In the genomic region with DNA sequence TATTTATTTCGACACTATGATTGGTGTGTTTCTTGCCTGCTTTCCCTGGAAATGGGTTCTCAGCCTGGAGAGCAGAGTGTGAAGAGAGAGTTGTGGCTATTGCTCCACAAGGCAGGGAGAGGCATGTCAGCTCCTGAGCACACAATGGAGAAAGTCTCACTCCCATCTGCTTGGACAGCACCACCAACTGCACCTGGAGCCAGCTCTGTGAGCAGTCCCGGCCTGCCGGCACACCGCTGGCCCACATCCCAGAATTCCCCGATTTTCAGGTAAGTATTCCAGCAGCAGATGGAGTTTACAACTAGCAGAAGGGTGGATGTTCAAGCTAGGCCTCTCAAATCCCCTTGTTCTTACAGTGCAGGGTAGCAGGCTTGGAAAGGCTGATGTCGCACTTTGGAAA, we compare ENCODE assay signal across 16 mouse cellular contexts. TPM values are rescaled to one million over a fixed set of nuclear protein-coding genes. Genes with fewer than 3 reads are reported as not detected.
DNase-seq lines count a peak whose midpoint lies in the region; ATAC-seq and TF ChIP-seq lines count a peak whose summit lies in the region.
"Had no signal": no experiment of that assay in that cellular context is flagged by ENCODE, and none has a peak within 500 bp of the region (broad histone marks: within the 10 kb centered on the region; RNA-seq: fewer than 3 reads in every experiment).

No protein-coding gene starts in this region.

- no peaks in the 10 kb centered on the region for H3K27me3 ChIP-seq in kidney, embryonic 14.5 days (ENCODE audit: control insufficient read depth, insufficient read depth, low read length)
- no peaks in the 10 kb centered on the region for H3K27me3 ChIP-seq in lung, embryonic 16.5 days (ENCODE audit: control insufficient read depth, insufficient read depth, low read depth, low read length)
- no peaks in the 10 kb centered on the region for H3K27me3 ChIP-seq in stomach, postnatal 0 days (ENCODE audit: control insufficient read depth, insufficient read depth, low read length)
- H3K27me3 ChIP-seq: heart, embryonic 12.5 days; liver, embryonic 13.5 days had no signal

- no peak for TF ChIP-seq CTCF in stomach, postnatal 0 days (IDR thresholded peaks at IDR 0.05; ENCODE audit: low read depth)

- ATAC-seq in kidney, embryonic 14.5 days (ENCODE audit: low FRiP score, low TSS enrichment): no peak
- ATAC-seq in lung, embryonic 16.5 days (ENCODE audit: low read depth): 0 out of 2 replicates have a peak, but pooled peaks have one; percentile 23
- ATAC-seq in stomach, postnatal 0 days (ENCODE audit: low FRiP score, low TSS enrichment): no peak

- H3K9ac ChIP-seq in kidney, embryonic 14.5 days (ENCODE audit: low read depth, low read length): no peak overlapping the region
- H3K9ac ChIP-seq in lung, embryonic 16.5 days (ENCODE audit: low read length): no peak overlapping the region; the same call in 1 of the 2 replicates
- H3K9ac ChIP-seq in stomach, postnatal 0 days (ENCODE audit: low read length): no peak overlapping the region
- H3K9ac ChIP-seq: heart, embryonic 12.5 days; liver, embryonic 13.5 days had no signal

- WGBS in kidney, embryonic 14.5 days: 76% methylated on average over 6 of the region's 6 CpGs
- 71% methylated on average over 6 of the region's 6 CpGs for WGBS in lung, embryonic 16.5 days
- WGBS in stomach, postnatal 0 days: 58% methylated on average over 6 of the region's 6 CpGs

- H3K36me3 ChIP-seq in kidney, embryonic 14.5 days (ENCODE audit: control insufficient read depth, insufficient read depth, low read length): no peaks in the 10 kb centered on the region
- no peaks in the 10 kb centered on the region for H3K36me3 ChIP-seq in lung, embryonic 16.5 days (ENCODE audit: control insufficient read depth, insufficient read depth, low read length)
- no peaks in the 10 kb centered on the region for H3K36me3 ChIP-seq in stomach, postnatal 0 days (ENCODE audit: control insufficient read depth, insufficient read depth, low read length)
- H3K36me3 ChIP-seq: heart, embryonic 12.5 days; liver, embryonic 13.5 days; midbrain, embryonic 10.5 days had no signal

- TF ChIP-seq EP300 in stomach, postnatal 0 days (optimal IDR thresholded peaks at IDR 0.05): no peak

- no peaks in the 10 kb centered on the region for H3K9me3 ChIP-seq in kidney, embryonic 14.5 days (ENCODE audit: control insufficient read depth, low read length)
- no peaks in the 10 kb centered on the region for H3K9me3 ChIP-seq in lung, embryonic 16.5 days (ENCODE audit: control insufficient read depth, low read length)
- H3K9me3 ChIP-seq in stomach, postnatal 0 days (ENCODE audit: control insufficient read depth, low read length): no peaks in the 10 kb centered on the region
- H3K9me3 ChIP-seq: heart, embryonic 12.5 days; liver, embryonic 13.5 days; midbrain, embryonic 10.5 days had no signal

- no peak overlapping the region for H3K4me3 ChIP-seq in kidney, embryonic 14.5 days (ENCODE audit: low read length)
- no peak overlapping the region for H3K4me3 ChIP-seq in lung, embryonic 16.5 days (ENCODE audit: low read length)
- no peak overlapping the region for H3K4me3 ChIP-seq in stomach, postnatal 0 days (ENCODE audit: low read depth, low read length)
- H3K4me3 ChIP-seq: heart, embryonic 12.5 days; liver, embryonic 13.5 days; midbrain, embryonic 10.5 days had no signal

- no peak for DNase-seq in kidney, postnatal 14 days
- no peak for DNase-seq in lung, postnatal 4 days
- peak; percentile 72 for DNase-seq in fat pad, adult 2 months (ENCODE audit: extremely low read depth, low read depth, low spot score)
- no peak for DNase-seq in stomach, postnatal 0 days (ENCODE audit: low spot score)
- DNase-seq in ovary, postnatal 10 days (ENCODE audit: low spot score): no peak
- DNase-seq: adrenal gland, postnatal 14 days; cerebellum, adult 8-10 months; heart, postnatal 36 days; kidney, postnatal 36 days; liver, embryonic 13.5 days; lung, postnatal 10 days; right cerebral cortex, postnatal 4 days had no signal

- H3K27ac ChIP-seq in kidney, embryonic 14.5 days (ENCODE audit: low read depth, low read length): peak overlapping the region; percentile 51; the same call in 1 of the 2 replicates
- H3K27ac ChIP-seq in lung, embryonic 16.5 days (ENCODE audit: low read length): 0 out of 2 replicates have a peak overlapping the region, but pooled peaks have one; percentile 1
- peak overlapping the region; percentile 74 for H3K27ac ChIP-seq in stomach, postnatal 0 days (replicated peaks)
- H3K27ac ChIP-seq: liver, embryonic 13.5 days; midbrain, embryonic 10.5 days had no signal

- no peak overlapping the region for H3K4me2 ChIP-seq in kidney, embryonic 14.5 days (replicated peaks; ENCODE audit: low read depth, low read length)
- H3K4me2 ChIP-seq in lung, embryonic 16.5 days (ENCODE audit: low read depth, low read length): no peak overlapping the region
- H3K4me2 ChIP-seq in stomach, postnatal 0 days (replicated peaks; ENCODE audit: low read depth): no peak overlapping the region
- H3K4me2 ChIP-seq: heart, embryonic 12.5 days; liver, embryonic 13.5 days had no signal

- H3K4me1 ChIP-seq in kidney, embryonic 14.5 days (ENCODE audit: control insufficient read depth, insufficient read depth, low read length): 0 out of 2 replicates have a peak, but pooled peaks cover 8% of the 10 kb centered on the region
- H3K4me1 ChIP-seq in lung, embryonic 16.5 days (replicated peaks; ENCODE audit: control insufficient read depth, insufficient read depth, low read length): 0 out of 2 replicates have a peak, but pooled peaks cover 8% of the 10 kb centered on the region
- no peaks in the 10 kb centered on the region for H3K4me1 ChIP-seq in stomach, postnatal 0 days (replicated peaks; ENCODE audit: control insufficient read depth, insufficient read depth)
- H3K4me1 ChIP-seq: heart, embryonic 12.5 days; liver, embryonic 13.5 days; midbrain, embryonic 10.5 days had no signal

RNA-seq across cellular contexts. Expression of a gene that starts 10.1 kb away (rescaled TPM):
- 120 and 136 TPM in 2 replicates for polyA plus RNA-seq in kidney, embryonic 14.5 days (2014; fragmentation: Nextera tagmentation; extraction: Ambion mirVana)
- 101 and 115 TPM in 2 replicates for polyA plus RNA-seq in lung, embryonic 16.5 days (2015; fragmentation: Nextera tagmentation; extraction: Ambion mirVana)
- polyA plus RNA-seq in stomach, postnatal 0 days (2015; fragmentation: Nextera tagmentation; extraction: Ambion mirVana): 79.8 and 84.5 TPM in 2 replicates

RNA-seq across cellular contexts. Expression of a gene that starts 59.0 kb away (rescaled TPM):
- 28.0 TPM in 2 replicates for polyA plus RNA-seq in kidney, embryonic 14.5 days (2014; fragmentation: Nextera tagmentation; extraction: Ambion mirVana)
- polyA plus RNA-seq in lung, embryonic 16.5 days (2015; fragmentation: Nextera tagmentation; extraction: Ambion mirVana): 12.7 and 16.7 TPM in 2 replicates
- polyA plus RNA-seq in stomach, postnatal 0 days (2015; fragmentation: Nextera tagmentation; extraction: Ambion mirVana): 7.1 and 8.9 TPM in 2 replicates

Comparison
In these comparisons a context has a peak if more than half of its experiments do, and no peak if none do; other contexts are left out.
1. H3K27ac ChIP-seq: peak in every context shown above with its lines; median percentile 74 in stomach, postnatal 0 days; 51 in kidney, embryonic 14.5 days; 1 in lung, embryonic 16.5 days.